Mouse (Mus musculus) liver, postnatal 0 days (tissue): ENCODE results near the gene Sh2d4b.

Experiments
- CTCF ChIP-seq: sonication (generic); IDR thresholded peaks from 2 replicates; pipeline ENCODE4 v1.5.1; 2016; ENCODE audit warnings: antibody characterized with exemption, low read depth
- EP300 ChIP-seq: IDR thresholded peaks from 2 replicates; pipeline ENCODE4 v1.6.1; 2016; ENCODE audit warnings: antibody characterized with exemption, low read depth, mild to moderate bottlenecking

GRCm38 (mm10) chr14:40929943-40930342 lies 36.9 kb upstream of the Sh2d4b start:
- TF ChIP-seq CTCF (no peak), EP300 (no peak)
